Mouse (Mus musculus) urinary bladder, adult 2 months (tissue): ENCODE measurements around the gene Ncbp1. TPM values are rescaled to one million over a fixed set of nuclear protein-coding genes. Genes with fewer than 3 reads are reported as not detected.

Source experiments
- DNase-seq: peaks from one replicate; pipeline ENCODE4 v3.0.0; 2022; ENCODE audit warnings: low spot score
- polyA plus RNA-seq: library from polyadenylated mRNA; depleted of rRNA; stranded (reverse); fragments of >200 nt; gene quantifications from 2 replicates; pipeline ENCODE4 v1.2.3, GENCODE M21; 2012; rRNA removed

Gene Ncbp1
- polyA plus RNA-seq, 1 experiment: 33.7 TPM

DNA sequence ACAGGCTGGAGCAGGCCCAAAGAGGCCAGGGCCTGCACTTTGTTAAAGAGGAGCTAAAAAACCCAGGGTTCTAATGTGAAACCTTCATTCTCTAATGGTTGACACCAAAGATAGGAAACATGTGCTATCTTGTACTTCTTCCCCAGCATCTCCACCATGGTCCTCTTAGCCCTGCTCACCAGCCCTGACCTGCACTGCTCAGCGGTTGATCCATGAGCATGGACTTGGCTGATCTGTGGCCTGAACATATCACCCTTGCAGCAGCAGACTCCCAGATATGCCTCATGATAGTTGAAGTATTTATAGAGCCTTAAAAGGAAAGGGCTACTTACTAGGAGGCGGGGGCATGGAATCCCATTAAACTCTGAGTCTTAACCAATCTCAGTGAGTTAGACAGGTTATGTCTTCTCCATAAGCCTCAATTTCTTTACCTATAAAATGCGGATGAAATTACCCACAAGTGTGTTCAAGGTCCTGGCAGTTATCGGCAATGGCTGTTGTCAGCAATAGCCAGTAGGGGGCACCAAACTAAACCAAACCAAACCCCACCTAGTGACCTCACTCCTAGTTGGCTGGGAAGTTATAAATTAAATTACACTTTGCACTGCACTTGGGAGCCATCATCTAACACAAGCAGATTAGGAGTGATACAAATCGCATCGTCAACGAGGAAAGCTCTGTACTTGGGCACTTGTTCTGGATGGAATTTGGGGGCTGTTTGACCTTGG, 63.6 kb downstream of the Ncbp1 start:
- DNase-seq: no peak

DNA sequence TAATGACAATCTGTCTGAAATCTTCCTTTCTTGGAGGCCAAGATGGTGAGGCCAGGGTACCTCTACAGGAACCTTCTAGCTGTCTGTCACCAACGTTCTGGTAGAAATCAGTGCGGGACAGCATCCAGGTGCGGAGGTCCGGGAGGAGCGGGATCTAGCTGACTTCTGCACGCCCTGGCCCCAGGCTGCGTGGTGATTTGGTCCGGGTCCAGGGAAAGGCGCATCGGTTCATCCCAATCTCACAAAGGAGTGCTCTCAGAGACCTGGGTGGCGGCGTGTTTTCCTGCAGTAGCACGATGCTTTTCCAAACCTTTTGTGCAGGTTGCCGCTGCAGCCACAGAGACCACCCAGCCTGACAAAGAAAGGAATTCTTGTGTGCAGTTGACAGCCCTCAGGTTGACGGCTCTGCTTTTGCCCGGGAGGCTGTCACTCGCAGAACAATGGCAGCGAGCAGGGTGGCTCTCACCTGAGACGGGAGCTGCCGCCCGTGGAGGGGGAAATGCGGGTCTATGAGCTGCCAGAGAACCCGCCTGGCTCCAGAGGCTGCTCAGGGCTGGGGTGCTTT, 64.2 kb downstream of the Ncbp1 start:
- DNase-seq: no peak

DNA sequence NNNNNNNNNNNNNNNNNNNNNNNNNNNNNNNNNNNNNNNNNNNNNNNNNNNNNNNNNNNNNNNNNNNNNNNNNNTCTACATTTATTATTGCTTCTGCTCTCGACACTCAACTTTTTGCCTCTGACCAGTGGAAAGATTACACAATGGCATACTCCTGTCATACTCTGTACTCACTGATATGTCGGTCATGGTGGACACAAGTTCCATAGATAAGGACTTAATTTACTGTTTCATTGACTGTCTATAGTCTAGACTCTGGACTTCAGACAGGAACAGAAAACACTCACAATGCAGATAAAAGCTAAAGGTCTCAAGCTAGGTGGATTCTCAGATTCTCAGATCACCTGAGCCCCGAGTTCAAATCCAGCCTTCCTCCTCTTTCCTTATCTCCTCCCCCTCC, 82.7 kb downstream of the Ncbp1 start:
- DNase-seq: no peak

Other genes with a start within 250 kb of the Ncbp1 start
- 0.03 and 0.06 TPM in 2 replicates for gene Ccdc180, start 248.3 kb upstream of the Ncbp1 start, polyA plus RNA-seq
- gene Tdrd7, start 173.3 kb upstream of the Ncbp1 start, polyA plus RNA-seq: 30.6 and 31.7 TPM in 2 replicates
- gene Tmod1, start 99.7 kb upstream of the Ncbp1 start, polyA plus RNA-seq: 7.0 and 7.9 TPM in 2 replicates
- gene Tstd2, start 81 bp downstream of the Ncbp1 start, polyA plus RNA-seq: 20.8 and 20.9 TPM in 2 replicates
- 35.0 and 36.5 TPM in 2 replicates for gene Xpa, start 57.7 kb downstream of the Ncbp1 start, polyA plus RNA-seq
- gene Foxe1, start 205.0 kb downstream of the Ncbp1 start, polyA plus RNA-seq: not detected in 2 replicates